Mouse (Mus musculus) kidney, adult 10 weeks (tissue): ENCODE data around the gene Krt76. TPM values are rescaled to one million over a fixed set of nuclear protein-coding genes. Genes with fewer than 3 reads are reported as not detected.

Experiments used
- polyA plus RNA-seq: library from polyadenylated mRNA; stranded (reverse); fragments of 350-450 nt; fragmentation: Illumina TruSeq; extraction: RNeasy Lipid Tissue Mini Kit (QIAGEN cat#74804); gene quantifications from one replicate; pipeline ENCODE4 v1.2.3, GENCODE M21; 2014; ENCODE audit warnings: low read depth, low replicate concordance

The Krt76 gene
- not detected for polyA plus RNA-seq

GRCm38 (mm10) chr15:101892820-101893219 lies at the start of gene Krt76:
Gene Krt76, minus strand, starts transcription at chr15:101892920.

GRCm38 (mm10) chr15:101940274-101940829 lies 47.6 kb upstream of the Krt76 start, which contains the start of gene Krt79:
Gene Krt79, minus strand, starts transcription at chr15:101940324.

GRCm38 (mm10) chr15:101924635-101925034 lies 31.9 kb upstream of the Krt76 start, which contains the start of gene Krt4:
Gene Krt4, minus strand, starts transcription at chr15:101924735.

GRCm38 (mm10) chr15:101869431-101869830 lies 23.3 kb downstream of the Krt76 start, which contains the start of gene Krt77:
Gene Krt77, minus strand, starts transcription at chr15:101869705.

GRCm38 (mm10) chr15:101850694-101851093 lies 42.0 kb downstream of the Krt76 start, which contains the start of gene Krt1:
Gene Krt1, minus strand, starts transcription at chr15:101850794.

Other genes with a start within 250 kb of the Krt76 start
- not detected for gene Gm5478, start 245.5 kb downstream of the Krt76 start, polyA plus RNA-seq
- not detected for gene Krt6b, start 212.6 kb downstream of the Krt76 start, polyA plus RNA-seq
- gene Krt6a, start 198.6 kb downstream of the Krt76 start, polyA plus RNA-seq, result not detected
- gene Krt5, start 180.0 kb downstream of the Krt76 start, polyA plus RNA-seq, result not detected
- gene Krt71, start 149.8 kb downstream of the Krt76 start, polyA plus RNA-seq, result not detected
- not detected for gene Krt72, start 106.5 kb downstream of the Krt76 start, polyA plus RNA-seq
- gene Krt73, start 90.6 kb downstream of the Krt76 start, polyA plus RNA-seq, result not detected
- gene Krt2, start 74.8 kb downstream of the Krt76 start, polyA plus RNA-seq, result not detected
- not detected for gene Krt1, start 42.1 kb downstream of the Krt76 start, polyA plus RNA-seq
- gene Krt77, start 23.2 kb downstream of the Krt76 start, polyA plus RNA-seq, result not detected
- not detected for gene Krt4, start 31.8 kb upstream of the Krt76 start, polyA plus RNA-seq
- not detected for gene Krt79, start 47.4 kb upstream of the Krt76 start, polyA plus RNA-seq
- gene Krt78, start 61.4 kb upstream of the Krt76 start, polyA plus RNA-seq, result not detected
- gene Krt8, start 111.6 kb upstream of the Krt76 start, polyA plus RNA-seq, result 4.4 TPM
- 1.5 TPM for gene Krt18, start 135.3 kb upstream of the Krt76 start, polyA plus RNA-seq
- 196 TPM for gene Eif4b, start 180.9 kb upstream of the Krt76 start, polyA plus RNA-seq
- gene Tns2, start 207.5 kb upstream of the Krt76 start, polyA plus RNA-seq, result 32.3 TPM
- gene Spryd3, start 243.3 kb upstream of the Krt76 start, polyA plus RNA-seq, result 0.44 TPM